Mouse (Mus musculus) MEL (cell line): ENCODE measurements at regions not wholly inside any gene's neighbourhood (a gene's known extent, or its start where the extent isn't known, plus 50 kb on each side); places are given as distances from the start of the nearest gene placed in this dataset.

Source experiments
- CHD1 ChIP-seq: IDR thresholded peaks from 2 replicates; pipeline ENCODE4 v1.6.1; 2012; ENCODE audit warnings: low read depth, mild to moderate bottlenecking, inconsistent platforms, low read length, improper control_type of control experiment
- CTCF ChIP-seq, 3 experiments: IDR thresholded peaks in 2 of 3; conservative IDR thresholded peaks in 1 of 3; 2 replicates each; pipeline ENCODE4 v1.5.1; 2011 to 2012; ENCODE audit warnings: low read length in 3 of 3, low read depth in 2 of 3, mild to moderate bottlenecking in 2 of 3, improper control_type of control experiment in 1 of 3, inconsistent platforms in 1 of 3, mixed read lengths in 1 of 3, moderate library complexity in 1 of 3; ENCODE audit not compliant: control insufficient read depth in 1 of 3, insufficient read depth in 1 of 3, poor library complexity in 1 of 3, severe bottlenecking in 1 of 3
- E2F4 ChIP-seq: IDR thresholded peaks from 2 replicates; pipeline ENCODE4 v1.6.1; 2011; ENCODE audit warnings: low read depth, low read length, improper control_type of control experiment, borderline replicate concordance
- HCFC1 ChIP-seq: IDR thresholded peaks from 2 replicates; pipeline ENCODE4 v1.6.1; 2012; ENCODE audit warnings: low read depth, mild to moderate bottlenecking, inconsistent platforms, low read length, improper control_type of control experiment, moderate library complexity
- JUND ChIP-seq: IDR thresholded peaks from 2 replicates; pipeline ENCODE4 v1.6.1; 2011; ENCODE audit warnings: low read depth, mild to moderate bottlenecking, improper control_type of control experiment, low read length
- POLR2A ChIP-seq, 2 experiments: IDR thresholded peaks; 2 replicates each; pipeline ENCODE4 v1.6.1; 2011 to 2012; ENCODE audit warnings: low read length in 2 of 2, mild to moderate bottlenecking in 2 of 2, control low read depth in 1 of 2, improper control_type of control experiment in 1 of 2, low read depth in 1 of 2, moderate library complexity in 1 of 2; ENCODE audit not compliant: control insufficient read depth in 1 of 2, insufficient read depth in 1 of 2, poor library complexity in 1 of 2
- SIN3A ChIP-seq: IDR thresholded peaks from 2 replicates; pipeline ENCODE4 v1.6.1; 2012; ENCODE audit warnings: low read length, improper control_type of control experiment, inconsistent platforms
- TBP ChIP-seq: IDR thresholded peaks from 2 replicates; pipeline ENCODE4 v1.8.0; 2011; ENCODE audit warnings: low read depth, low read length, improper control_type of control experiment
- TCF12 ChIP-seq: IDR thresholded peaks from 2 replicates; pipeline ENCODE4 v1.6.1; 2014; ENCODE audit warnings: low read depth, mild to moderate bottlenecking, inconsistent platforms, low read length, improper control_type of control experiment, moderate library complexity
- USF1 ChIP-seq: IDR thresholded peaks from 2 replicates; pipeline ENCODE4 v1.6.1; 2014; ENCODE audit warnings: low read depth, mild to moderate bottlenecking, inconsistent platforms, low read length, improper control_type of control experiment, moderate library complexity
- ZC3H11A ChIP-seq: IDR thresholded peaks from 2 replicates; pipeline ENCODE4 v1.6.1; 2012; ENCODE audit warnings: low read depth, mild to moderate bottlenecking, inconsistent platforms, low read length, improper control_type of control experiment

GRCm38 (mm10) chr16:24073065-24073464 is 84.4 kb upstream of the Bcl6 start:
- TF ChIP-seq TCF12 (no peak), ZC3H11A (no peak), POLR2A (IDR thresholded peaks at IDR 0.05; ENCODE audit: control insufficient read depth in 1 of 2, insufficient read depth in 1 of 2, low read depth in 1 of 2, low read length in 2 of 2, poor library complexity in 1 of 2) (no peak), HCFC1 (no peak), SIN3A (no peak), CHD1 (no peak), E2F4 (no peak), JUND (no peak), USF1 (no peak), CTCF (IDR thresholded peaks at IDR 0.05 in 2 of 3, conservative IDR thresholded peaks at IDR 0.05 in 1 of 3; ENCODE audit: control insufficient read depth in 1 of 3, insufficient read depth in 1 of 3, low read depth in 2 of 3, low read length in 3 of 3, poor library complexity in 1 of 3, severe bottlenecking in 1 of 3) (no peak), TBP (no peak)
